Mouse (Mus musculus) gastrocnemius, adult 18-20 months (tissue): ENCODE data around the gene Rab40c. TPM values are rescaled to one million over a fixed set of nuclear protein-coding genes. Genes with fewer than 3 reads are reported as not detected.

Source experiments
- DNase-seq: peaks from one replicate; pipeline ENCODE4 v3.0.0; 2021; ENCODE audit warnings: low spot score
- long read RNA-seq, 2 experiments: library from polyadenylated mRNA; stranded (forward); transcript quantifications; one replicate each; pipeline ENCODE4 v2.0.0; 2021
- total RNA-seq, 2 experiments: library from RNA; stranded (reverse); gene quantifications; 2 replicates each; pipeline ENCODE4 v1.2.3; 2021

The Rab40c gene
- 10 to 100 TPM in 1 of 2 experiments, 1 to 10 TPM in 1; 7.6 to 11.1 TPM for total RNA-seq
- long read RNA-seq, experiment 1, transcript Rab40c-201 (7 exons, 2,466 nt): major isoform, 7 of 11 reads
- long read RNA-seq, experiment 1, partial matches to known transcripts: 2 of 11 reads
- long read RNA-seq, experiment 1, other reads (novel, unspliced or antisense): 2 of 11 reads
- long read RNA-seq, experiment 2, partial matches to known transcripts: 0 of 14 reads
- long read RNA-seq, experiment 2, other reads (novel, unspliced or antisense): 10 of 14 reads

DNA sequence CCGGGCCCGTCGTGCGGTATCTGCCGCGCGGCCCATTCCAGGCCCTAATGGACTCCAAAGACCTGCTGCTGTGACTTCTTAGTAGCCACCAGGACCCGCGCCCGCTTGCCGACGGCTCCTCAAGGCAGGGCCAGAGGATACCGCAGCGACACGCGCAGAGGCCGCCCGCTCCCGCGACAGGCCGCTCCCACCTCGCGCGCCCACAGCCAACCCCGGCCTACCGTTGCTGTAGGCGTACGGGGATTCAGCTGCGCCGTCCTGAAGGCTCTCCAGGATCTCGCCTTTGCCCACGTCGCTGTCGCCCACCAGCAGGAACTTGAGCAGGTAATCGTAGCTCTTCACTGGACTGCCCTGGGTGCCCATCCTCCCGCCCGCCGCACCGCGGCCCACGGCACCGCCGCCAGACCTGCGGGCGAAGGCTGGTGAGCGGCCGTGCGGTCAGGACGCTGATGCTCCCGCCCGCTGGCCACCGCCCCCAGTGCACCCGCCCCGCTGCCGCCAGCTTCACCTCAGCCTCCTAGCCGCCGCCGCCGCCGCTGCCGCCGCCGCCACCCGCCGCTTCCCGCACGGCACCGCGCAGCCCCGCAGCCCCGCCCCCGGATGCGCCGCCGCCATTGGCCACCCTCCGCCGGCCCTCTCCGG, at the start of gene Rab40c:
Rab40c (minus strand) TSS at position 584 of the 642 bp plus-strand sequence.
- DNase-seq: peak; percentile 28

DNA sequence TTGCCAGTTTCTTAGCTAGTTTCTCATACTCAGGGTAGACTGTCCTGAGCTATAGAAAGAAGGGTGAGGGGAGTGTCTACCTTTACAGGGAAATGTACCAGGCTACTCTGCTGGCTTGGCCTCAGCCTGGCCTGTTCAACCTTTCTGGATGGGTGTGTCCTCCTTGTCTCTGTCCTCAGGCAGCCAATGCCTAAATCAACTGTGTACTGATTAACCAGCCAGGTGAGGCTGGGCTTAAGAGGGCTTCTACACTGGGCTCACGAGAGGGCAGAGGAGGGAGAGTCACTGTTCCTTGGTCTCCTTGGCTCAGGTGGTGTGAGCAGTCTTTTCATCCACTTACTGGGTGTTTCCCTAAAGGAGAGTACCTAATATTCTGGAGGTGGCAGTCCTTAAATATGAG, 48.6 kb upstream of the Rab40c start:
- DNase-seq: no peak

DNA sequence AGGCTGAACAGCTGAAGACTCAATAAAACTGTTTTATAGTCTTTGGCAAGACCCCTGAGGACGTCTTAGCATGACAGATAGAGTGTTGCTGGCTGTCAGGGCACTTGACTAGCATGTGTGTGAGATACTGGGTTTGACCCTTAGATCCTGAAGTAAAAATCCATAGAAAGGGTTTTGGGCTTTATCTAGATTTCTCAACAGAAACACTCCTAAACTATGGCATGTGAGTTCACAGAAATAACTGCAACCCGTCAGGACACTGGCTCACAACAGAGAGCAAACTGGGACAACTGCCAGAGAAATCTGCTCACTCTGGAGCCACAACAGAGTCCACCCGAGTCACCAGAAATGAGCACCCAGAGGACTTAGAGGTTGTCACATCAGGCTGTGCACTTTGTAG, 48.1 kb upstream of the Rab40c start:
- no peak for DNase-seq

DNA sequence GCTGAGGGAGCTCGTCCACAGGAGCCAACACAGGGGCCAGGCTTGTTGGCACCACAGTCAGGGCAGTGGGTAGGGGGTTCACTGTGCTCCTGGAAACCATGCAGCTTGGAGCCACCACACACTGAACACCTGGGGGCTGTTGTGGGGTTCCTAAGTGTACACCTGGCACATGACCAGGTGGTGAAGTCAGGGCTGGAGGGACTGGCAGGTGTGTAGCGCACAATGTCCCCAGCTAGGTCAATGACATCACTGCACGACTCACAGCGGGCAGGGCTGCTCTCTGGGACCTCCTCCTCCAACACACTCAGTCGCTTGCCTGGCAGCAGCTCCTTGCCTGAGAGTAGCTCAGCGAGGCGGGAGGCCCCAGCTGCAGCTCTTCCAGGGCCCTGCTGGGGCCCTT, 44.7 kb upstream of the Rab40c start:
- DNase-seq: no peak

DNA sequence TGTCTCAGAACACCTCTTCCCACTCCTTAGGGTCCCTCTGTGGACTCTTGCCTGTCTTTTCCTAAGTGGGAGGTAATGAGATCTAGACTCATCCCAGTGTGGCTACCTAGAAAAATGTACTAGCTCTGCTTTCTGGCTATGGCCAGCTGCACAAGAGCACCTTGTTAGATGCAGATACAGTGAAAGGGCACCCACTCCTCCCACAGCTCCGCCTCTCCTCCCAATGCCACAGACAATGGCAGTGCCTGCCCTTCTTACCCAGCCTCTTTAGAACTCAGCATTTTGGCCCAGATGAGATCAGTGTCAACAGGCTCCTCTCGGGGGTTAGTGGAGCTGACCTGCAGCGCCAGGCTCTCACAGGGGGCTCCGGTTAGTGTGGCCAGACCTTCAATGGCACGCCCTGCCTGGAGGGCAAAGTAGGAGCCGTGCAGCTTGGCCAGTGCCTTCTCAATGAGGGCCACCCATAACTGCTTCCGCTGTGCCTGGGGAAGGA, 42.9 kb upstream of the Rab40c start:
- no peak for DNase-seq

DNA sequence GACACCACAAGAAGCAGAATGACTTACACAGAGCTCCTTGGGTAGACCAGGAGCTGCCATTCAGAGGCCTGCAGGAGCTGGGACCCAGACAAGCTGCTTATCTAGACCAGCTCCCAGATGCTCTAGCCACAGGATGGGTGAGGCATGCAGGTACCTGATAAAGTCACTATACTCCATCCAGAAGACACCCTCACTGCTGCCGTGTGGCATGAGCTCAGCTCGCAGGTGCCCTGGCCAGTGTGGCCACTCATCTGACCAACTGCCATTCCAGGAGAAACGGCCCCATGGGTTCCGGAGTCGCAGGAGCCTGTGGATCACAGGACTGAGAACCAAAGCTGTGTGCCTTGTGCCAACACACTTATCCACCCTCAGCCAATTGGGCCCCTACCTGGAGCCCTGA, 42.0 kb upstream of the Rab40c start:
- no peak for DNase-seq

DNA sequence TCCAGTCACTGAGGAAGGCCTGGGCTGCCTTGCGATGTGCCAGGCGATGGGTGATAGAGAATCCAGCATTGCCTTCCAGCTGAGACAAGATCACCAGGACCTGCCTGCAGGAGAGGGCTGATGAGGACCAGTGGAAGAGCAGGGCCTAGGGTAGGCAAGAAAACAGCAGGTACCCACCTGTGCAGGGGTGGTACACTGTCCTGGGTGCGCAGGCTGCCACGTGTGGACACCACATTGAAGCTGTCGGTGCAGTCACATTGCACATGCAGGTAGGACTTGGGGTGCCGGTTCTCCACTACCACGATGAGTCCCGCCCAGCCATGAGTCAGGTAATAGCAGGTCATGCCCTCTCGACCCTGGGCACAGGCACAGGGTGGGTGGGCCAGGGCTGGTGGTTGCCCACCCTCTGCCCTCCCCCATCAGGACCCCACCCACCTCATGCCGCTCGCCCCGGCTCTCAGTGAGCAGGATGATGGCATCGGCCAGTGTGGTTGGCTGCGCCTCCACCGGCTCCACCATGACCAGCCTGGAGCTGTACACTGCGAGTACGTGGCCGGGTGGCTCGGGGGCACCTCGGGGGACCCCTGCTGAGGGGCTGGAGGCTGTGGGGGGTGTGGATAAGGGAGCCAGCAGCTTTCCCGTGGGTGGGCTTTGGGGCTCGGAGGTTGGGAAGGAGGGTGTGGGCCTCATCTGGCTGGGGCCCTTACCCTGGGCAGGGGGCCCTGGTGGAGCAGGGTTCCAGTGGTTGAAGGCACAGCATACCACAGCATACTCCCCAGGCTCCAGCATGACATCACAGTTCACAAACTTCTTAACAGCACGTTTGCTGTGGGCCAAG, 40.3 kb upstream of the Rab40c start:
- DNase-seq: no peak

DNA sequence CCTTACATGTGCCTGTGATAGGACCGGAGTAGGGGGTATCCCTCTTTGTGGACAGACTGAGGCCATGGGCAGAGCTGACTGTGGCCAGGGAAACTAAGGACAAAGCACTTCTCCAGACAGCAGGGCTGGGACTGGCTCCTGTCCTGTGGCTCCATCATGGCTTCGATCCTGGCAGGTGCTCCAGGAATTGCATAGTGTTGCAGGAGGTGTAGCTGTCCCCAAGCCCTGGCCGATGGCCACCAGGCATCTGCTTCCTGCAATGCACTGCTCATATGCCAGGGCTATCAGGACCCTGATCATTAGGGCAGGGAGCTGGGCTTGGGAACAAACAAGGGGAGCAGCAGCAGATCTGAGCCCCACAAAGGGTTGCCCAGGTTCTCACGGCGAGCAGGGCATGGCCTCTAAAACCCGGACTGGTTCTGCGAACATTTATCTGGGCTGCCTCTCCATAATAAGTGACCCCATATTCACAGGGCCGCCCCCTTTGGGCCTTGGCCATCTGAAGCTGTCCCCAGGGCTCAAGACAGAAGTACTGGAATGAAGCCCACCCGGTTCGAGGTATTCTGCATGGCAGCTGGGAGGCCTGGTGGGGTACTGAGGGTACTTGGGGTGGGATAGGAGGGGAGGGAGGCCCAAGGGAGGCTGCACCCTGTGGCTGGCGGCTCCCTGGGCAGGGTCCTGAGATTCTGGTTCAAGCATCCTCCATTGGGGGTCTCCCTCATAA, 39.4 kb upstream of the Rab40c start:
- no peak for DNase-seq

DNA sequence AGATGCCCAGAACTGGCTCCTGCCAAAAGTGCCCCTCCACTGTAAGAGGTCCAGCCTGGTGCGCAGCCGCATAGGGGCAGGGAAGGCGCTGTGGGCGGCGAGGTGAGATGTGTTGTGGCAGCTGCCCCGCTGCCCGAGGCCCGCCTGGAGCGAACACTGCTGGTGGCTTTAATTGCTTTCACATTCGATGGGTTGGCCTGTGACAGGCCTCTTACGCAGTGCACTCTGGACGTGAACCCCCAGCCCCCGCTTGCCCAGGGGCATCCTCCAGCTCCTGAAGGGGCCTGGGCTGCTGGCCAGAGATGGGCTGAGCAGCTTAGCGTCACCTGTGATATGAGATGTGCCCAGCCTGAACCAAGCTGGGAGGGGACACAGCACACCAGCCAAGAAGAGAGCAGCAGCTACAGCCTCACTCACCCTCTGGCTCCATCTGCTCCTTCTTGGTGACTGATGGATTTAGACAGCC, 38.1 kb upstream of the Rab40c start:
- no peak for DNase-seq

DNA sequence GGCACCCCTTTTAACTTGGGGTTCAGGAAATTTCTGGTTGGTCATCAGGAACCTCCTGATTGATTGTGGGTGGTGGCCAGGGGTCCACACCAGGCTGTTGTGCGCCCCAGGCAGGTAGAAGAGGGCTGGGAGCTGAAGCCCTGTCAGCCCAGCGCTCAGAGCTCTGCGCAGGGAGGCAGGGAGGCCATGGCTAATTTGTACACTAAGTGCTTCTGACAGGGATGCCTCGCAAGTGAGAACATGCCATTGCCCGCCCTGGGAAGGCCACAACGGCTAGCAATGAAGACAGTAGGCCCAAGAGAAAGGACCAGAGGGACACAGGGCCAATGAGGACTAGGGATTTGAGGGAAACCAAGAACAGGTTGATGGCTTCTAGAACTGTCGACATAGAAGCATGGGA, 37.1 kb upstream of the Rab40c start:
- no peak for DNase-seq

DNA sequence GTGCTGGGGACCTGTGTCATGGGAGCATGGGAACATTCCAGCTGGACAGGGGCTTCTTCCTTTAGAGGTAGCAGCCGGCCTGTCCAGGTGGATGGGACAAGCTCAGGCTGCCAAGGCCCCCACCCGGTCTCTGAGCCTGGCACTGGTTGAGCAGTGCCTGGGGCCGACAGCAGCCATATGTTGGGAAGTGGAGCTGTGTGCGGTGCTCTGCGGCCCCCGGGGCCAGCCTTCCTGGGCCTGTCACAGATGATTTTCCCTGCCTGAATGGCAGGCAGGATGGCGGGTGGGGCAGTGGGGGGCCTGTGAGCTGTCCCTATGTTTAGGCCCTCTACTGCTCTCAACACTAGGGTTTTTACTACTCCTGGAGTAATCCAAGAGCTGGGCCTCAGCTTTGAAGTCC, 36.7 kb upstream of the Rab40c start:
- DNase-seq: no peak

DNA sequence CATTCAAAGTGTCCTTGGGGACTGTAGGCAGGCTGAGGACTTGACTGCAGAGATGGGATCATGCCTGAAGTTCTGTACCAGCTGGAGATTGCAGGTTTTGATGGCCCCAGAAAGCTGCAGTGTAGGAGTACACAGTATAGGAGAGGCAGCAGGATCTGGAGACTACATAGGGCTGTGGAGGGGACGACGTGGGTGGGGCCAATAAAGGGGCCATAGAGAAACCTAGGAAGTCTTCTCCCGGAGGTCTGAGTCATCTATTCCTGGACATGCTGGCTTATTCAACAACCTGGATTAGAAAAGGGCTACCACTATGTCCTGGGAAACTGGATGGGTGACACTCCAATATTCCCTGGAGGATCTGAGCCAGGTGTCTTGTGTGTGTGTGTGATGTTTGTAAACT, 36.2 kb upstream of the Rab40c start:
- DNase-seq: no peak

DNA sequence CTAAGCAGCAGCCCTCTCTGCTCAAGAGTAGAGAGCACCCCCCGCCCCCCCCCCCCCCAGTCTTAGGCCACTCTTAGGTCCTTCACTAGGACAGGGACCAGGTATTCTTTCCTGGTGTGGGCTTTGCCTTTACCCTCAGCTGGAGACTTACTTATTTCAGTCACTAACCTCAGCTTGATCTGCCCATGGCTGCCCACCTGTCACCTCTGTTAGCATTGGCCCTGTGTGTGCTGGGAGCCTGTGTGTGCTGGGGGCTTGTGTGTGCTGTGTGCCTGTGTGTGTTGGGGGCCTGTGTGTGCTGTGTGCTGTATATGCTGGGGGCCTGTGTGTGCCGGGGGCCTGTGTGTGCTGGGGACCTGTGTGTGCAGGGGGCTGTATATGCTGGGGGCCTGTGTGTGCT, 35.1 kb upstream of the Rab40c start:
- DNase-seq: no peak

DNA sequence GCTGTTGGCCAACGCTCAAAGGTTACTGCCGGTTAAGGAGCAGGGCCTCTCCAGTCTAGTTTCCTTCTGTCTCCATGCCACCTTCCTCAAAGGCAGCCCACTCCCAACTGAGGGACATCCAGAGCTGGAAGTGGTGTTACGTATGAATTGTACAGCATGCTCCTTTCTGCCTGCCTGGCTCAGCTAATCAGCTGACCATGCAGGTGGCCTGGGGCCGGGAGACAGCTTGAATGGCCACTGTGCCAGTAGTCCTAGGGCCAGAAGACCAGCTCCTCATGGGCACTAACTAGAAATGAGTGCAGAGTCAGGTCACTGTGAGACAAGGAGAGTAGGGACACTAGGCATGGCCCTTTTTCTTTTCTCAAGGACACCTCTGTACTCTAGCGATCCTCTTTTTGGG, 33.6 kb upstream of the Rab40c start:
- DNase-seq: no peak

DNA sequence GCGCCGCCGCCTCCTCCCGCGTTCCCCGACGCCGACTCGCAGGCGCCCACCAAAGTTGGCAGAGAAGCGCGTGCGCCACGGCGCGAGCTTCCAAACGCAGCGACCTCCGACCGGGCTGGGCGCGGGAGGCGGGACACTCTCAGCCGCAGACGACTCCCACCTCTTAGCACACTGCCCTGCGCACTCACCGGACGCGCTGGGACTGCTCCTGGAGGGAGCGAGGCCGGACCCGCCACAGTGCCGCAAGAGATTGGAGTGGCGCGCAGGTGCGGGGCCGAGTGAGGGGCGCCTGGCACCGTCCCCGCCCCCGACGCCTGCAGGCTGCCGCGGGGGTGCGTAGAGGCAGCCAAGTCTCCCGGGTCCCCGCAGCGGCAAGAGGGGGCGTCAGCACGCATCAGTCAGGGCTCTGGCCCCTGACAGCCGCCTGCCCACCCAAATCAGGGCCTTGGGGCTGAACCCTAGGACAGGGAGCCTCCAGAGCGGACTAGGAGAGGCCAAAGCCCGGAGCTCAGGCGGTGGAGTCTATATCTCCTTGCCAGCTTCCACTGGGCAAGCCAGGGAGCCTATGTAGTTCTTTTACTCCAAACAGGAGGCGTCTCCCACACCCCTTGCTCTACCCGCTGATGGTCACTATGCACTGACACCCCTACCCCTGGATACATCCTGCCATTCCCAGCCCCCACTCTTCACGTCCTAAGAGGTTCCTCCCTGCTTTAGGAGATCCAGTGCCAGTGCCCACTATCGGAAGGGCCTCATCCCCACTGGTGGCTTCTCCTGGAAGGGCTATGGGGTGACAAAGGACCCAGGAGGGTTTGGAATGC, 32.5 kb upstream of the Rab40c start, which contains the start of gene A930017K11Rik:
A930017K11Rik (minus strand) TSS at position 763 of the 821 bp plus-strand sequence.
- DNase-seq: no peak

DNA sequence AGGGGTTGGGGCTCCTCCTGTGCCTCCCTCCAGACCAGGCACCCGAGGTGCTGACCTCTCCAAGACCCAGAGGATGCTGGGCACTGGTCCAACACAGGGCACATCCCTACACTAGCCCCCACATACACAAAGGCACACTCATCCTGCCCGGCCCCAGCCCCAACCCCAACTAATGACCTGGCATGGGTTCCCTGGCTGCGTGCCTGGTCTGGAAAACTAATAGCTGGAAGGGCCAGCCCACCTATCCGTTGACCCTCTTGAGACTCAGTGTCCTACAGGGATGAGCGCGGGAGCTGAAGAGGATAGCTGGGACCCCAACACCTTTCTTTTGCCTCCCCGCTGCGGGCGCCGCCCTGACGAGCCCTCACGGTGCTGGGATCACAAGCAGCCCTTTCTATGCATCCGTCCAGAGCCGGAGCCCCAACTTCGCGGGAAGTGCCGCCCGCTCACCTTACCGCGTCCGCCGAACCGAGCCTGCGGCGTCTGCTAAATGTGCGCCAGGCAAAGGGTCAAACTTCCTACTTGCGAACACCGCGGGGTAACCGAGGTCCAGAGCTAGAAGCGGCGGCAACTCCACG, 31.8 kb upstream of the Rab40c start:
- DNase-seq: no peak

DNA sequence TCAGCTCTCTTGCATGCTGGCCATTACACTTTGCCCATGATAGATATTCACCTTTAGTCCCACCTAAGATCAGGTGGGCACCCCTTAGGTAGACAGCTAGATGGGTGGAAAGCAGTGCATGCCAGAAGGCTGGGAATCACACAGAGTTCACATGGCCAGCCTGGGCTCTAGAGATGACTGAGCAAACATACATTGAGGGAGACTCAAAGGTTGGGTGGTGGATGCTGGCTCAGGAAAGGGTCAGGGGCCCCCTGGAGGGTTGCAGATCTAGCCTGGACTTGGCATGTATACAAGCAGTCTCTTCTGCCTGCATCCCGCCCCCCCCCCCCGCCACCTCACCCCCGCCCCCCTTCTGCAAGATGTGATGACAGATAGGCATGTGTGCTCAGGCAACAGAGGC, 31.2 kb upstream of the Rab40c start:
- no peak for DNase-seq

DNA sequence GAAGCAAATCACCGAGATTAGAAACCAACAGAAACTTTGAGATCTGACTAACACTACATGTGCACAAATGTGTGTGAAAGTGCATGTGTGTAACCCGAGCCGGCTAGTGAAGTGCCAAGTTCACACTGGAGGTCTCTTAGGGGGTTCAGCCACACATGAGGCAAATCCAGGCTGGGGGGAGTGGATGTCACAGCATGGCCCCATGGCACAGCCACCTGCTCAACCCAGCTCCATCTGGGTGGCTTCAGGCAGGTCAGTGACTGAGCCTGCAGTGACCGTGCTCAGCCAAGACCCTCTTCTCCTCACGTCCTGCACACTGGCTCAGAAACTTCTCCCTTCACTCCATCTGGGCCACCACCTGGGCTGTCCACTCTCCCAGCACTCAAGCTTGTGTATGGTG, 30.5 kb upstream of the Rab40c start:
- DNase-seq: no peak

DNA sequence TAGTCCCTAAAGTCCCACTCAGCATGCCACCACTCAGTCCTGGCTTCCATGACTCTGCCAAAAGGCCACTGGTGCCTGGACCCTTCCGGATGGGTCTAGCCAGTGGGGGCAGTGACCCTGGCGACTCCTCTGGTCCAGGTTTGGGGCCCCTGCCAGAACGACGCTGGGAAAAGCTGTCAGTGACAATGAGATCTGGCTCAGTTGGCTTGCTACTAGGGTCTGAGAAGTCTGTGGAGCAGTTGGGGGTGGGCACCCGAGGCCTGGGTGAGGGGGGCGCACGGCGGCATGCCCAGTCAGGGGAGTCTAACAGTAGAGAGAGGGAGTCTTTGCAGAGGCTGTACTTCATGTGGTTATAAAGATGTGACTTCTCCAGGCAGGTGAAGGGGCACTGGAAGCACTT, 28.5 kb upstream of the Rab40c start:
- DNase-seq: no peak

DNA sequence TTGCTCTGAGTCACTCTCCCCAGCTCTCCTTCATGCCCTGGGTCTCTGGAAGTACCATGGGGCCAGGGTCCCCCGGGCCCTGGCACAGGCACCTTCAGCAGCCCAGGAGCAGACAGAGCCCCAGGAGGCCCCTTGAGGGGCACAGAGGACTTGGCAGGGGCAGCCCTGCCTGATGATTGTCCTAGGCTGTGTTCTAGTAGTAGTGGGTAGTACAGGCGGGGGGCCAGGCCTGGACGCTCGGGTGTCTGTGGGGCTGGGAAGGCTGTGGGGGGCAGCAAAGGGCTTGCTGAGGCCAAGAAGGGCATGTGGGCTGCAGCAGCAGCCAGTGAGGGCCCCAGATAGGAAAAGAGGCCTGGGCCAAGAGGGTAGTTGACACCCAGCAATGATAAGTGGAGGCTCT, 28.0 kb upstream of the Rab40c start:
- no peak for DNase-seq
